Mouse (Mus musculus) megakaryocyte-erythroid progenitor cell, adult 5 weeks (primary cell): ENCODE measurements around the gene Shisal1. TPM values are rescaled to one million over a fixed set of nuclear protein-coding genes. Genes with fewer than 3 reads are reported as not detected.

Experiments
- polyA plus RNA-seq: library from polyadenylated mRNA; stranded (reverse); fragments of >175 nt; gene quantifications from 2 replicates; pipeline ENCODE4 v1.2.3, GENCODE M21; 2012

Gene Shisal1
- 0.02 TPM in 1 of 2 replicates, not detected in the other for polyA plus RNA-seq

GRCm38 (mm10) chr15:84446997-84447396 lies at the start of gene Shisal1:
TSS of gene Shisal1 (minus strand) at chr15:84447097.

Other genes starting within 250 kb of the Shisal1 start
- gene Parvb, start 215.1 kb downstream of the Shisal1 start, polyA plus RNA-seq: 4.7 and 6.7 TPM in 2 replicates
- 121 and 124 TPM in 2 replicates for gene Parvg, start 123.1 kb downstream of the Shisal1 start, polyA plus RNA-seq
- gene Rtl6, start 110.7 kb upstream of the Shisal1 start, polyA plus RNA-seq: 3.7 and 4.0 TPM in 2 replicates
- 58.0 and 59.3 TPM in 2 replicates for gene Prr5, start 222.5 kb upstream of the Shisal1 start, polyA plus RNA-seq